Mouse (Mus musculus): ENCODE results near the gene Dhrs7b. TPM values are rescaled to one million over a fixed set of nuclear protein-coding genes. Genes with fewer than 3 reads are reported as not detected.

Gene Dhrs7b
- polyA plus RNA-seq, 1 experiment from 2014 or later, result 70.8 TPM

GRCm38 (mm10) chr11:60903661-60904061, 73.2 kb downstream of the Dhrs7b start:
- peaks cover 8% of the 10 kb centered on the region; the same call in 1 of the 2 replicates for H3K36me3 ChIP-seq (ENCODE audit: control insufficient read depth, insufficient read depth, low read length)
- WGBS, result 87% methylated on average over 6 of the region's 6 CpGs
- H3K4me3 ChIP-seq (ENCODE audit: low read length), result no peak overlapping the region
- no peak overlapping the region for H3K4me2 ChIP-seq (ENCODE audit: low read depth, low read length)
- H3K4me1 ChIP-seq (ENCODE audit: control insufficient read depth, insufficient read depth, low read length), result no peaks in the 10 kb centered on the region
- H3K9ac ChIP-seq (ENCODE audit: low read depth, low read length), result no peak overlapping the region
- no peak overlapping the region for H3K27ac ChIP-seq (ENCODE audit: low read length)
- H3K9me3 ChIP-seq (ENCODE audit: control insufficient read depth, low read length), result no peaks in the 10 kb centered on the region
- ATAC-seq, result no peak
- no peaks in the 10 kb centered on the region for H3K27me3 ChIP-seq (replicated peaks; ENCODE audit: control insufficient read depth, insufficient read depth, low read length)

- ATAC-seq, result no peak
- Histone ChIP-seq H3K9me3 (ENCODE audit: control insufficient read depth, low read length) (no peaks in the 10 kb centered on the region), H3K27me3 (replicated peaks; ENCODE audit: control insufficient read depth, insufficient read depth, low read length) (no peaks in the 10 kb centered on the region), H3K4me1 (ENCODE audit: control insufficient read depth, insufficient read depth, low read length) (no peaks in the 10 kb centered on the region), H3K4me2 (ENCODE audit: low read depth, low read length) (no peak overlapping the region), H3K9ac (ENCODE audit: low read depth, low read length) (no peak overlapping the region), H3K4me3 (ENCODE audit: low read length) (no peak overlapping the region), H3K27ac (ENCODE audit: low read length) (no peak overlapping the region), H3K36me3 (ENCODE audit: control insufficient read depth, insufficient read depth, low read length) (peaks cover 8% of the 10 kb centered on the region; the same call in 1 of the 2 replicates)
- WGBS, result 91% methylated on average over 10 of the region's 10 CpGs
Measured at GRCm38 (mm10) chr11:60905407-60906120, 75.1 kb downstream of the Dhrs7b start.

GRCm38 (mm10) chr11:60906449-60906848, 76.0 kb downstream of the Dhrs7b start:
- ATAC-seq, result no peak
- 78% methylated on average over 4 of the region's 4 CpGs for WGBS
- Histone ChIP-seq H3K9ac (ENCODE audit: low read depth, low read length) (no peak overlapping the region), H3K27ac (ENCODE audit: low read length) (no peak overlapping the region), H3K27me3 (replicated peaks; ENCODE audit: control insufficient read depth, insufficient read depth, low read length) (no peaks in the 10 kb centered on the region), H3K9me3 (ENCODE audit: control insufficient read depth, low read length) (no peaks in the 10 kb centered on the region), H3K4me1 (ENCODE audit: control insufficient read depth, insufficient read depth, low read length) (no peaks in the 10 kb centered on the region), H3K4me3 (ENCODE audit: low read length) (no peak overlapping the region), H3K36me3 (ENCODE audit: control insufficient read depth, insufficient read depth, low read length) (peaks cover 8% of the 10 kb centered on the region; the same call in 1 of the 2 replicates), H3K4me2 (ENCODE audit: low read depth, low read length) (no peak overlapping the region)

- H3K4me3 ChIP-seq (ENCODE audit: low read length), result no peak overlapping the region
- no peaks in the 10 kb centered on the region for H3K27me3 ChIP-seq (replicated peaks; ENCODE audit: control insufficient read depth, insufficient read depth, low read length)
- no peaks in the 10 kb centered on the region for H3K9me3 ChIP-seq (ENCODE audit: control insufficient read depth, low read length)
- ATAC-seq, result no peak
- no peak overlapping the region for H3K9ac ChIP-seq (ENCODE audit: low read depth, low read length)
- 66% methylated on average over 3 of the region's 3 CpGs for WGBS
- no peak overlapping the region for H3K27ac ChIP-seq (ENCODE audit: low read length)
- peaks cover 14% of the 10 kb centered on the region for H3K4me1 ChIP-seq (ENCODE audit: control insufficient read depth, insufficient read depth, low read length)
- peaks cover 8% of the 10 kb centered on the region; the same call in 1 of the 2 replicates for H3K36me3 ChIP-seq (ENCODE audit: control insufficient read depth, insufficient read depth, low read length)
- no peak overlapping the region for H3K4me2 ChIP-seq (ENCODE audit: low read depth, low read length)
Measured at GRCm38 (mm10) chr11:60908073-60908472, 77.6 kb downstream of the Dhrs7b start.

GRCm38 (mm10) chr11:60909626-60910025, 79.2 kb downstream of the Dhrs7b start:
- ATAC-seq, result no peak
- Histone ChIP-seq H3K9ac (ENCODE audit: low read depth, low read length) (no peak overlapping the region), H3K4me1 (ENCODE audit: control insufficient read depth, insufficient read depth, low read length) (peaks cover 18% of the 10 kb centered on the region), H3K9me3 (ENCODE audit: control insufficient read depth, low read length) (no peaks in the 10 kb centered on the region), H3K27ac (ENCODE audit: low read length) (no peak overlapping the region), H3K27me3 (replicated peaks; ENCODE audit: control insufficient read depth, insufficient read depth, low read length) (no peaks in the 10 kb centered on the region), H3K36me3 (ENCODE audit: control insufficient read depth, insufficient read depth, low read length) (peaks cover 8% of the 10 kb centered on the region; the same call in 1 of the 2 replicates), H3K4me2 (ENCODE audit: low read depth, low read length) (no peak overlapping the region), H3K4me3 (ENCODE audit: low read length) (no peak overlapping the region)
- whole genome bisulfite sequencing, result 65% methylated on average over 1 of the region's 1 CpGs

Other genes starting within 250 kb of the Dhrs7b start
- 30.3 TPM in 2 replicates for gene Llgl1, start 130.9 kb upstream of the Dhrs7b start, polyA plus RNA-seq (2015; fragmentation: Nextera tagmentation; extraction: Ambion mirVana)
- gene Flii, start 103.4 kb upstream of the Dhrs7b start, polyA plus RNA-seq (2015; fragmentation: Nextera tagmentation; extraction: Ambion mirVana), result 81.3 and 81.6 TPM in 2 replicates
- 9.8 and 10.7 TPM in 2 replicates for gene Mief2, start 102.2 kb upstream of the Dhrs7b start, polyA plus RNA-seq (2015; fragmentation: Nextera tagmentation; extraction: Ambion mirVana)
- 9.2 and 10.4 TPM in 2 replicates for gene Top3a, start 53.3 kb upstream of the Dhrs7b start, polyA plus RNA-seq (2015; fragmentation: Nextera tagmentation; extraction: Ambion mirVana)
- gene Smcr8, start 53.1 kb upstream of the Dhrs7b start, polyA plus RNA-seq (2015; fragmentation: Nextera tagmentation; extraction: Ambion mirVana), result 5.9 and 7.5 TPM in 2 replicates
- gene Shmt1, start 18.9 kb upstream of the Dhrs7b start, polyA plus RNA-seq (2015; fragmentation: Nextera tagmentation; extraction: Ambion mirVana), result 112 and 126 TPM in 2 replicates
- gene Tmem11, start 48.6 kb downstream of the Dhrs7b start, polyA plus RNA-seq (2015; fragmentation: Nextera tagmentation; extraction: Ambion mirVana), result 67.4 and 74.7 TPM in 2 replicates
- gene Natd1, start 84.1 kb downstream of the Dhrs7b start, polyA plus RNA-seq (2015; fragmentation: Nextera tagmentation; extraction: Ambion mirVana), result 10.8 and 13.0 TPM in 2 replicates
- 172 and 174 TPM in 2 replicates for gene Map2k3, start 101.4 kb downstream of the Dhrs7b start, polyA plus RNA-seq (2015; fragmentation: Nextera tagmentation; extraction: Ambion mirVana)
- gene Kcnj12, start 191.9 kb downstream of the Dhrs7b start, polyA plus RNA-seq (2015; fragmentation: Nextera tagmentation; extraction: Ambion mirVana), result 0.71 and 1.1 TPM in 2 replicates